Mouse (Mus musculus): ENCODE data around the gene Piezo1. TPM values are rescaled to one million over a fixed set of nuclear protein-coding genes. Genes with fewer than 3 reads are reported as not detected.

Piezo1 gene
- polyA plus RNA-seq, 1 experiment from 2014 or later = 11.5 TPM

GRCm38 (mm10) chr8:122522796-122523651 lies 28.1 kb downstream of the Piezo1 start:
- peak overlapping the region; percentile 50 for H3K4me2 ChIP-seq
- H3K36me3 ChIP-seq = no peaks in the 10 kb centered on the region
- H3K9me3 ChIP-seq (replicated peaks) = no peaks in the 10 kb centered on the region
- H3K27me3 ChIP-seq = no peaks in the 10 kb centered on the region
- peak overlapping the region; percentile 86 for H3K27ac ChIP-seq
- ATAC-seq (replicated peaks; ENCODE audit: insufficient number of reproducible peaks, insufficient read depth, low FRiP score, low read depth) = 0 out of 2 replicates have a peak, but pooled peaks have one; percentile 7
- peak overlapping the region; percentile 47 for H3K9ac ChIP-seq
- 33% methylated on average over 14 of the region's 14 CpGs for WGBS
- H3K4me1 ChIP-seq (replicated peaks) = peaks cover 83% of the 10 kb centered on the region
- H3K4me3 ChIP-seq = peak overlapping the region; percentile 11

GRCm38 (mm10) chr8:122520611-122521010 lies 30.5 kb downstream of the Piezo1 start:
- peak overlapping the region; percentile 84 for H3K27ac ChIP-seq
- ATAC-seq (replicated peaks; ENCODE audit: insufficient number of reproducible peaks, insufficient read depth, low FRiP score, low read depth) = no peak
- no peaks in the 10 kb centered on the region for H3K27me3 ChIP-seq
- H3K9ac ChIP-seq = peak overlapping the region; percentile 19; the same call in 1 of the 2 replicates
- 54% methylated on average over 11 of the region's 11 CpGs for WGBS
- H3K4me3 ChIP-seq = no peak overlapping the region
- H3K4me1 ChIP-seq (replicated peaks) = peaks cover 77% of the 10 kb centered on the region
- no peaks in the 10 kb centered on the region for H3K36me3 ChIP-seq
- no peak overlapping the region for H3K4me2 ChIP-seq
- no peaks in the 10 kb centered on the region for H3K9me3 ChIP-seq (replicated peaks)

GRCm38 (mm10) chr8:122517541-122518190 lies 33.5 kb downstream of the Piezo1 start:
- no peaks in the 10 kb centered on the region for H3K9me3 ChIP-seq (replicated peaks)
- H3K4me1 ChIP-seq (replicated peaks) = peaks cover 55% of the 10 kb centered on the region
- WGBS = 29% methylated on average over 6 of the region's 6 CpGs

GRCm38 (mm10) chr8:122515699-122516098 lies 35.4 kb downstream of the Piezo1 start:
- 86% methylated on average over 14 of the region's 14 CpGs for WGBS
- no peak for ATAC-seq (replicated peaks; ENCODE audit: insufficient number of reproducible peaks, insufficient read depth, low FRiP score, low read depth)
- no peaks in the 10 kb centered on the region for H3K9me3 ChIP-seq (replicated peaks)
- H3K4me1 ChIP-seq (replicated peaks) = peaks cover 68% of the 10 kb centered on the region
- H3K4me3 ChIP-seq = no peak overlapping the region
- H3K27ac ChIP-seq = no peak overlapping the region
- H3K36me3 ChIP-seq = no peaks in the 10 kb centered on the region
- H3K4me2 ChIP-seq = no peak overlapping the region
- H3K27me3 ChIP-seq = no peaks in the 10 kb centered on the region
- H3K9ac ChIP-seq = no peak overlapping the region

More at GRCm38 (mm10) chr8:122517541-122518190, 33.5 kb downstream of the Piezo1 start:
- Histone ChIP-seq H3K4me2 (peak overlapping the region; percentile 15; the same call in 1 of the 2 replicates), H3K36me3 (no peaks in the 10 kb centered on the region), H3K27ac (peak overlapping the region; percentile 84), H3K27me3 (no peaks in the 10 kb centered on the region), H3K9ac (0 out of 2 replicates have a peak overlapping the region, but pooled peaks have one; percentile 32), H3K4me3 (no peak overlapping the region)
- peak; percentile 76 for ATAC-seq (replicated peaks; ENCODE audit: insufficient number of reproducible peaks, insufficient read depth, low FRiP score, low read depth)

GRCm38 (mm10) chr8:122512392-122512791 lies 38.7 kb downstream of the Piezo1 start:
- Histone ChIP-seq H3K27me3 (no peaks in the 10 kb centered on the region), H3K4me1 (replicated peaks) (peaks cover 41% of the 10 kb centered on the region), H3K4me3 (no peak overlapping the region), H3K27ac (peak overlapping the region; percentile 64; the same call in 1 of the 2 replicates), H3K9ac (no peak overlapping the region), H3K4me2 (no peak overlapping the region), H3K9me3 (replicated peaks) (no peaks in the 10 kb centered on the region), H3K36me3 (no peaks in the 10 kb centered on the region)
- ATAC-seq (replicated peaks; ENCODE audit: insufficient number of reproducible peaks, insufficient read depth, low FRiP score, low read depth) = no peak
- whole genome bisulfite sequencing = 57% methylated on average over 7 of the region's 7 CpGs

GRCm38 (mm10) chr8:122511552-122511951 lies 39.6 kb downstream of the Piezo1 start:
- H3K4me2 ChIP-seq = no peak overlapping the region
- ATAC-seq (replicated peaks; ENCODE audit: insufficient number of reproducible peaks, insufficient read depth, low FRiP score, low read depth) = peak; percentile 42
- H3K27ac ChIP-seq = peak overlapping the region; percentile 64
- H3K4me1 ChIP-seq (replicated peaks) = peaks cover 34% of the 10 kb centered on the region
- H3K4me3 ChIP-seq = no peak overlapping the region
- no peaks in the 10 kb centered on the region for H3K9me3 ChIP-seq (replicated peaks)
- no peaks in the 10 kb centered on the region for H3K27me3 ChIP-seq
- WGBS = 56% methylated on average over 16 of the region's 16 CpGs
- H3K36me3 ChIP-seq = no peaks in the 10 kb centered on the region; the same call in 1 of the 2 replicates
- H3K9ac ChIP-seq = no peak overlapping the region

GRCm38 (mm10) chr8:122500856-122501255 lies 50.3 kb downstream of the Piezo1 start:
- Histone ChIP-seq H3K4me1 (replicated peaks) (peaks cover 6% of the 10 kb centered on the region; the same call in 1 of the 2 replicates), H3K4me2 (no peak overlapping the region), H3K9ac (no peak overlapping the region), H3K36me3 (peaks cover 26% of the 10 kb centered on the region), H3K9me3 (replicated peaks) (no peaks in the 10 kb centered on the region), H3K4me3 (no peak overlapping the region), H3K27me3 (no peaks in the 10 kb centered on the region), H3K27ac (no peak overlapping the region)
- WGBS = 26% methylated on average over 10 of the region's 10 CpGs
- ATAC-seq (replicated peaks; ENCODE audit: insufficient number of reproducible peaks, insufficient read depth, low FRiP score, low read depth) = peak; percentile 34; the same call in 1 of the 2 replicates

- no peak overlapping the region for H3K9ac ChIP-seq
- peak overlapping the region; percentile 44 for H3K27ac ChIP-seq
- H3K4me2 ChIP-seq = no peak overlapping the region
- H3K36me3 ChIP-seq = peaks cover 50% of the 10 kb centered on the region
- peaks cover 6% of the 10 kb centered on the region; the same call in 1 of the 2 replicates for H3K4me1 ChIP-seq (replicated peaks)
- no peak overlapping the region for H3K4me3 ChIP-seq
- no peaks in the 10 kb centered on the region for H3K9me3 ChIP-seq (replicated peaks)
- no peak for ATAC-seq (replicated peaks; ENCODE audit: insufficient number of reproducible peaks, insufficient read depth, low FRiP score, low read depth)
- H3K27me3 ChIP-seq = no peaks in the 10 kb centered on the region
- 68% methylated on average over 17 of the region's 17 CpGs for WGBS
Measured at GRCm38 (mm10) chr8:122497912-122498311, 53.2 kb downstream of the Piezo1 start.

- H3K4me3 ChIP-seq = no peak overlapping the region
- peak; percentile 8; the same call in 1 of the 2 replicates for ATAC-seq (replicated peaks; ENCODE audit: insufficient number of reproducible peaks, insufficient read depth, low FRiP score, low read depth)
- H3K4me1 ChIP-seq (replicated peaks) = peaks cover 6% of the 10 kb centered on the region; the same call in 1 of the 2 replicates
- H3K36me3 ChIP-seq = peaks cover 53% of the 10 kb centered on the region
- H3K27ac ChIP-seq = peak overlapping the region; percentile 44
- WGBS = 75% methylated on average over 12 of the region's 12 CpGs
- H3K4me2 ChIP-seq = no peak overlapping the region
- H3K27me3 ChIP-seq = no peaks in the 10 kb centered on the region
- no peaks in the 10 kb centered on the region for H3K9me3 ChIP-seq (replicated peaks)
- H3K9ac ChIP-seq = no peak overlapping the region
Measured at GRCm38 (mm10) chr8:122497016-122497734, 54.0 kb downstream of the Piezo1 start.

GRCm38 (mm10) chr8:122488387-122488786 lies 62.7 kb downstream of the Piezo1 start:
- Histone ChIP-seq H3K4me2 (no peak overlapping the region), H3K4me3 (no peak overlapping the region), H3K4me1 (replicated peaks) (no peaks in the 10 kb centered on the region), H3K27me3 (no peaks in the 10 kb centered on the region), H3K27ac (no peak overlapping the region), H3K36me3 (peaks cover 75% of the 10 kb centered on the region), H3K9me3 (replicated peaks) (no peaks in the 10 kb centered on the region), H3K9ac (no peak overlapping the region)
- WGBS = 94% methylated on average over 9 of the region's 9 CpGs
- no peak for ATAC-seq (replicated peaks; ENCODE audit: insufficient number of reproducible peaks, insufficient read depth, low FRiP score, low read depth)

- Histone ChIP-seq H3K4me2 (no peak overlapping the region), H3K9me3 (replicated peaks) (no peaks in the 10 kb centered on the region), H3K27me3 (no peaks in the 10 kb centered on the region), H3K4me1 (replicated peaks) (no peaks in the 10 kb centered on the region), H3K36me3 (peaks cover 89% of the 10 kb centered on the region), H3K4me3 (no peak overlapping the region), H3K27ac (no peak overlapping the region), H3K9ac (no peak overlapping the region)
- WGBS = 84% methylated on average over 12 of the region's 12 CpGs
- no peak for ATAC-seq (replicated peaks; ENCODE audit: insufficient number of reproducible peaks, insufficient read depth, low FRiP score, low read depth)
Measured at GRCm38 (mm10) chr8:122484831-122485230, 66.3 kb downstream of the Piezo1 start.

All from heart, embryonic 15.5 days (tissue).